Mouse (Mus musculus) liver, postnatal 0 days (tissue): ENCODE results near the gene Gm49366.
"Not testable (repeated sequence)": the region's sequence is repeated elsewhere in the genome, so short reads cannot be mapped to it uniquely, and the experiment has no call there.

ENCODE experiments used
- CTCF ChIP-seq: sonication (generic); IDR thresholded peaks from 2 replicates; pipeline ENCODE4 v1.5.1; 2016; ENCODE audit warnings: antibody characterized with exemption, low read depth
- EP300 ChIP-seq: IDR thresholded peaks from 2 replicates; pipeline ENCODE4 v1.6.1; 2016; ENCODE audit warnings: antibody characterized with exemption, low read depth, mild to moderate bottlenecking

- not testable (repeated sequence) for TF ChIP-seq CTCF, EP300
Measured at GRCm38 (mm10) chr12:84029043-84029442, 9.7 kb upstream of the Gm49366 start.
